Mouse (Mus musculus): ENCODE measurements around the gene Acer3. TPM values are rescaled to one million over a fixed set of nuclear protein-coding genes. Genes with fewer than 3 reads are reported as not detected.
A peak's percentile ranks its signal among the peaks of the same experiment; 100 is the strongest.

Gene Acer3
- polyA plus RNA-seq, 1 experiment from 2014 or later = 29.4 TPM

DNA sequence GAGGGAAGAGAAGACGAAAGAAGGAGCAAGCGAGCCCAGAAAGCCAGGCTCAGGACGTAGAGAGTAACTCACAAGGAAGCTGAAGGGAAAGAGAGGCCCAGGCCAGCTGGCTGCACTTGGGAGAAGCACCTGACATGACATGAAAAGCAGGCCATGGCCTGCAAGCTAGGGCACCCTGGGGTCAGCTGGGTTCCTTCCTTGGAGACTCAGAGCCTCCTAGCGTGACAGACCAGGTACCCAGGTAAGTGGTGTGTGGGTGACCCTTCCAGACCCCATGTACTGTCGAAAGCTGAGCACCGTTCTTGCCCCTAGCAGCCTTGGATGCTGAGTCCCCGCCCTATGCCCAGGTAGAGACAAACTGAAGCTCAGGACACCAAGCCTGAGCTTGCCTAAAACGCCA lies 148.3 kb downstream of the Acer3 start:
- ATAC-seq (ENCODE audit: low read depth) = no peak
- Histone ChIP-seq H3K36me3 (ENCODE audit: control insufficient read depth, insufficient read depth, low read length) (no peaks in the 10 kb centered on the region), H3K9ac (ENCODE audit: low read length) (no peak overlapping the region), H3K27me3 (ENCODE audit: control insufficient read depth, insufficient read depth, low read depth, low read length) (no peaks in the 10 kb centered on the region), H3K27ac (ENCODE audit: low read length) (no peak overlapping the region), H3K4me2 (ENCODE audit: low read depth, low read length) (no peak overlapping the region), H3K4me3 (ENCODE audit: low read length) (no peak overlapping the region), H3K4me1 (replicated peaks; ENCODE audit: control insufficient read depth, insufficient read depth, low read length) (peaks cover 17% of the 10 kb centered on the region), H3K9me3 (ENCODE audit: control insufficient read depth, low read length) (no peaks in the 10 kb centered on the region)
- WGBS = 69% methylated on average over 8 of the region's 8 CpGs

DNA sequence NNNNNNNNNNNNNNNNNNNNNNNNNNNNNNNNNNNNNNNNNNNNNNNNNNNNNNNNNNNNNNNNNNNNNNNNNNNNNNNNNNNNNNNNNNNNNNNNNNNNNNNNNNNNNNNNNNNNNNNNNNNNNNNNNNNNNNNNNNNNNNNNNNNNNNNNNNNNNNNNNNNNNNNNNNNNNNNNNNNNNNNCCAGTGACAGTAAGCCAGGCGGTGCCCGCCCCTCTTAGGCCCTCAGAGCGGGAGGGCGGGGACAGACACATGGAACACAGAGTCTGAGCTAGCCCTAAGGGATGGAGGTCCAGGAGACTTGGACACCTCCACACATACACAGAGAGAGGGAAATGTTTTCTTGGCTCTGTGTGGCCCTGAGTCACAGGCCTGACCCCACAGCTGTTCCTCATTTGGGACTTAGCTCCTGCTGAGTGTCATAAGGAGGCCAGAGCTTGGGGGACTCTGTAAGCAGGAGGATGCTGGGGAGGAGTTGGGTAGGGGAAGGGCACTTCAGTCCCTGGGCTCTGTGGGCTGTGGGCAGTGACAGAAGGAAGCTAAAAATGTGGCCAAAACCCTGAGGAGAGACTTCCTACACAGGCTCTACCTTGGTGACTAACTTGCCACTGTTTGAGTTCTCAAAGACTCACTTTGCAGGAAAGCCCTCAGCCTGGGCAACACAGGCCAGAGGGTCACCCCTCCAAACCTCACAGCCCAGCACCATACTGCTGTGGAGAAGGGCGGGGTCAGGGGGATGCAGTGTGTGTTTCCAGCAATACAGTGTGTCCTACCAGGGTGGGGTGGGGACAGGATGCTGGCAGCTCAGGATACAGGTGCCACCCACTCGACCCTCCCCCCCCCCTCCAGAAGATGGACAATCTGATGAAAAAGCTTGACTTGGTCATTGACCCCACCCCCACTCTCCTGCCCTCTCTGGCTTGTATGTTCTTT lies 149.6 kb downstream of the Acer3 start:
- no peaks in the 10 kb centered on the region for H3K36me3 ChIP-seq (ENCODE audit: control insufficient read depth, insufficient read depth, low read length)
- peak; percentile 63 for ATAC-seq (ENCODE audit: low read depth)
- H3K27me3 ChIP-seq (ENCODE audit: control insufficient read depth, insufficient read depth, low read depth, low read length) = no peaks in the 10 kb centered on the region
- H3K9me3 ChIP-seq (ENCODE audit: control insufficient read depth, low read length) = no peaks in the 10 kb centered on the region
- 63% methylated on average over 6 of the region's 6 CpGs for WGBS
- H3K9ac ChIP-seq (ENCODE audit: low read length) = 0 out of 2 replicates have a peak overlapping the region, but pooled peaks have one; percentile 19
- no peak overlapping the region for H3K4me2 ChIP-seq (ENCODE audit: low read depth, low read length)
- H3K4me3 ChIP-seq (ENCODE audit: low read length) = no peak overlapping the region
- H3K4me1 ChIP-seq (replicated peaks; ENCODE audit: control insufficient read depth, insufficient read depth, low read length) = peaks cover 9% of the 10 kb centered on the region; the same call in 1 of the 2 replicates
- no peak overlapping the region for H3K27ac ChIP-seq (ENCODE audit: low read length)

DNA sequence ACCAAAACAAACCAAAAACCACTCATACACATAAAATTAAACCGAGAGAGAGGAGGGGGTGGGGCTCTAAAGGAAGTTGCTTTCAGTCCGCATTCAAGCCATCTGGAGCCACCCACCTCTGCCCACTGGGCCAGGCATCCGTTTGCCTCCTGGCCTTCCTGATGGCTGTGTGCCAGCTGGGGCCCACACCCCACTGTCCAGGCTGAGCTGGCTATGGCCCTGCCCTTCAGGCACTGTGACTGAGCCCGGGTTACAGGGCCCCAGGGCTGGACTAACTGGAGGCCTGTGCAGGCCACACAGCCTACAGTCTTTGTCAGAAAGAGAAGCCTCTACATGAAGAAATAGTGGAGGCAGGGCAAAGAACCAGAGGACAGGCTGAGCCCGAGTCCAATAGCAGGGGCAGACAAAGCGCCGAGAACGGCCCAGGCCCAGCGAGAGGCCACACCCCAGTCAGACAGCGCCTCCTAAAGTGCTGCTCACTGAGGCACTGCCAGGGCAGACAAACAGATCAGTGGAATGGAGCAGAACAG lies 155.9 kb downstream of the Acer3 start:
- Histone ChIP-seq H3K27me3 (ENCODE audit: control insufficient read depth, insufficient read depth, low read depth, low read length) (no peaks in the 10 kb centered on the region), H3K9me3 (ENCODE audit: control insufficient read depth, low read length) (no peaks in the 10 kb centered on the region), H3K36me3 (ENCODE audit: control insufficient read depth, insufficient read depth, low read length) (no peaks in the 10 kb centered on the region), H3K9ac (ENCODE audit: low read length) (peak overlapping the region; percentile 60), H3K4me3 (ENCODE audit: low read length) (no peak overlapping the region), H3K4me2 (ENCODE audit: low read depth, low read length) (peak overlapping the region; percentile 21; the same call in 1 of the 2 replicates), H3K27ac (ENCODE audit: low read length) (peak overlapping the region; percentile 77), H3K4me1 (replicated peaks; ENCODE audit: control insufficient read depth, insufficient read depth, low read length) (peaks cover 43% of the 10 kb centered on the region)
- WGBS = 36% methylated on average over 10 of the region's 10 CpGs
- peak; percentile 73 for ATAC-seq (ENCODE audit: low read depth)

DNA sequence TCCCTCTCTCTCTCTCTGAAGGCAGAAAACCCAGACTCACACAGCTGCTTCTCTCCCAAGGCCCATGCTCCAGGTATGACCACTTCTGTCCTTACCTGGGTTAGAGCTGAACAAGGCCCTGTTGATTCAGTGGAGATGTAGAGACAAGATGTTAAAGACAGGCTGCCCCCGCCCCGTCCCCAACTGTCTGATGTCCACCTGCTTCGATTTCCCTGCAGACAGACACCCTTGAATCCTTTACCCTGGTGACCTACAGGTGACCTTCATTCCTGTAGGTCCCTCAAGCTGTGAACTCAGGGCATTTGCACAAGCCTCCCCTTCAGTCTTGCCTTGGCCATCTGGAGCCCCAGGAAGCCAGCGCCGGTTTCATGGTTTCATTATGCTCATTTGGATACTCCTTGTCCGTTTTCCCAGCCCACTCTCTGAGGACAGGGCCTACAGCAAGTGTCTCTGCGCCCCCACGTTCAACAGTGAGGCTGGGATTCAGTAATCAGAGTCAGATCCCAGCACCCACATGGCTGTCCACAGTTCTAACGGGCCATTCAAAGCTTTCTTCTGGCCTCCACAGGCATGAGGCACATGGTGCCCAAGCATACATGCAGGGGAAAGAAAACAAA lies 156.5 kb downstream of the Acer3 start:
- no peak for ATAC-seq (ENCODE audit: low read depth)
- H3K27ac ChIP-seq (ENCODE audit: low read length) = peak overlapping the region; percentile 77
- peaks cover 49% of the 10 kb centered on the region for H3K4me1 ChIP-seq (replicated peaks; ENCODE audit: control insufficient read depth, insufficient read depth, low read length)
- H3K9ac ChIP-seq (ENCODE audit: low read length) = peak overlapping the region; percentile 60
- WGBS = 74% methylated on average over 9 of the region's 9 CpGs
- no peaks in the 10 kb centered on the region for H3K27me3 ChIP-seq (ENCODE audit: control insufficient read depth, insufficient read depth, low read depth, low read length)
- H3K36me3 ChIP-seq (ENCODE audit: control insufficient read depth, insufficient read depth, low read length) = no peaks in the 10 kb centered on the region
- H3K4me3 ChIP-seq (ENCODE audit: low read length) = no peak overlapping the region
- H3K4me2 ChIP-seq (ENCODE audit: low read depth, low read length) = peak overlapping the region; percentile 21; the same call in 1 of the 2 replicates
- no peaks in the 10 kb centered on the region for H3K9me3 ChIP-seq (ENCODE audit: control insufficient read depth, low read length)

DNA sequence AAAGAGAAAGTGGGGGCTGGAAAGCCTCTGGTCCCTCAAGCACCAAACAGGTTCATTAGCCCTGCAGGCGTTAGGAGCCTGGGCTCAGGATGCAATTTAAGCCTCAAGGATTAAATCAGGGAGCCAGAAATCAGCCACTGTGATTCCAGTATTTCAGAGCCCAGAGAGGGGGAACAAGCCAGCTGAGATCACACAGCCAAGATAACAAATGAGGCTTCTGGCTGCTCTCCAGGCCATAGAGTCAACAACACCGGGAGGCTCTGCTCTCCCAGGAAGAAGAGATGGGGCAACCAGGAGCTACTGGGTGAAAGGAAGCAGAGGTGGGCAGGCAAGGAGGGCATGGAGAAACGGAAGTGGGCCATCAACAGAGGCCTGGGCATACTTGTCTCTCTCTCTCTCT lies 157.3 kb downstream of the Acer3 start:
- no peak for ATAC-seq (ENCODE audit: low read depth)
- Histone ChIP-seq H3K27ac (ENCODE audit: low read length) (0 out of 2 replicates have a peak overlapping the region, but pooled peaks have one; percentile 6), H3K36me3 (ENCODE audit: control insufficient read depth, insufficient read depth, low read length) (no peaks in the 10 kb centered on the region), H3K4me2 (ENCODE audit: low read depth, low read length) (no peak overlapping the region), H3K9me3 (ENCODE audit: control insufficient read depth, low read length) (no peaks in the 10 kb centered on the region), H3K4me3 (ENCODE audit: low read length) (no peak overlapping the region), H3K9ac (ENCODE audit: low read length) (no peak overlapping the region), H3K4me1 (replicated peaks; ENCODE audit: control insufficient read depth, insufficient read depth, low read length) (peaks cover 57% of the 10 kb centered on the region), H3K27me3 (ENCODE audit: control insufficient read depth, insufficient read depth, low read depth, low read length) (no peaks in the 10 kb centered on the region)
- WGBS = 47% methylated on average over 3 of the region's 3 CpGs

DNA sequence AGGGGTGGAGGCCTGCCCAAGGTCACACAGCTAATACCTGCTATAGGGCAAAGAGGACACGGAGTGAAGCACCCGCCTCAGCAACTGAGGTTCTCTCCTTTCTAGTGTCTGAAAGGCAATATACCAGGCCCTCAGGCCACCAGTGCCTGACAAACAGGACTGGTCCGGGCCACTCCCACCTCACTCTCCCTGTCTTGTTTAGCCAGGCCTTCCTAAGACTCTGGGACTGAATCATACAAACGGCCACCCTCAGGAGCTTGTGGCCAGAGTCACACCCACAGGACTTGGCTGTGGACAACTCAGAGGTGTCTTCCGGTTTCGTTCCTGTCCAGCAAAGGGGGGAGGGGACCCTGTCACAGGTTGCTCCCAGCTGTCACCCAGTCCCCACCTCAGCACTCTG lies 158.8 kb downstream of the Acer3 start:
- Histone ChIP-seq H3K9ac (ENCODE audit: low read length) (no peak overlapping the region), H3K4me1 (replicated peaks; ENCODE audit: control insufficient read depth, insufficient read depth, low read length) (peaks cover 64% of the 10 kb centered on the region), H3K9me3 (ENCODE audit: control insufficient read depth, low read length) (no peaks in the 10 kb centered on the region), H3K27me3 (ENCODE audit: control insufficient read depth, insufficient read depth, low read depth, low read length) (no peaks in the 10 kb centered on the region), H3K27ac (ENCODE audit: low read length) (no peak overlapping the region; the same call in 1 of the 2 replicates), H3K4me3 (ENCODE audit: low read length) (no peak overlapping the region), H3K36me3 (ENCODE audit: control insufficient read depth, insufficient read depth, low read length) (no peaks in the 10 kb centered on the region), H3K4me2 (ENCODE audit: low read depth, low read length) (no peak overlapping the region)
- ATAC-seq (ENCODE audit: low read depth) = no peak
- 58% methylated on average over 6 of the region's 6 CpGs for WGBS

DNA sequence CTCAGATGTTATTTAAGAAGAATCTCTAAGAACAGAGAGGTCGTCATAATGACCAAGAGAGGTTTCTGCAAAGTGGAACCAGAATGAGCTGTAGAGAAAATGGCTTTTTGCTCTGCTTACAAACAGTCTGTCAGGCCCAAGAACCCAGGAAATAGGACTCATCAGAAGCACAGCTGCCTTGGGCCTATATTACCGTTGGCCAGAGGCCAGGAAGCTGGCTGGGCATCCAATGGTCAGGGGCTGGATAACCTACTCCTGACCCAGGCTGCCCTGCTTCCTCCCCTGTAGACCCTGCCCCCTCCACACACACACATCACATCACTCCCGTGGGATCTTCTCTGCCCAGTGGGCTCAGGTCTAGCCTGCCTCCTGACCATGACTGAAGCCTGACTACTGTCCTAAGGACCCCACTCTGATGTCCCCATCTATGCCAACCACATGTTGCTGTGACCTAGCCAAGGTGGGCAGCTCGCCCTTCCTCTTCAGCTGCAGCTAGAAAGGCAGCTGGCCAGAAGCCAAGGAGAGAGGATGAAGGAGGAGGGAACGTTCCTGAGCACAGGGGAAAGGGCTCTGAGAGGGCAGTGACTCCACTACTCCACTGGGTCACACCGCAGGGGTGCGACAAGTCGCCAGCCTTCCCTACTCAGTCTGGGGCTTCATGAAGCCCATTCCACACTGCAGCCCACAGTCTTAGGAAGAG lies 160.8 kb downstream of the Acer3 start:
- no peaks in the 10 kb centered on the region for H3K36me3 ChIP-seq (ENCODE audit: control insufficient read depth, insufficient read depth, low read length)
- no peak overlapping the region for H3K4me2 ChIP-seq (ENCODE audit: low read depth, low read length)
- peak overlapping the region; percentile 37; the same call in 1 of the 2 replicates for H3K9ac ChIP-seq (ENCODE audit: low read length)
- no peak overlapping the region for H3K4me3 ChIP-seq (ENCODE audit: low read length)
- H3K9me3 ChIP-seq (ENCODE audit: control insufficient read depth, low read length) = no peaks in the 10 kb centered on the region
- H3K4me1 ChIP-seq (replicated peaks; ENCODE audit: control insufficient read depth, insufficient read depth, low read length) = peaks cover 62% of the 10 kb centered on the region
- 8% methylated on average over 8 of the region's 8 CpGs for WGBS
- peak overlapping the region; percentile 81 for H3K27ac ChIP-seq (ENCODE audit: low read length)
- ATAC-seq (ENCODE audit: low read depth) = peak; percentile 24; the same call in 1 of the 2 replicates
- no peaks in the 10 kb centered on the region for H3K27me3 ChIP-seq (ENCODE audit: control insufficient read depth, insufficient read depth, low read depth, low read length)

DNA sequence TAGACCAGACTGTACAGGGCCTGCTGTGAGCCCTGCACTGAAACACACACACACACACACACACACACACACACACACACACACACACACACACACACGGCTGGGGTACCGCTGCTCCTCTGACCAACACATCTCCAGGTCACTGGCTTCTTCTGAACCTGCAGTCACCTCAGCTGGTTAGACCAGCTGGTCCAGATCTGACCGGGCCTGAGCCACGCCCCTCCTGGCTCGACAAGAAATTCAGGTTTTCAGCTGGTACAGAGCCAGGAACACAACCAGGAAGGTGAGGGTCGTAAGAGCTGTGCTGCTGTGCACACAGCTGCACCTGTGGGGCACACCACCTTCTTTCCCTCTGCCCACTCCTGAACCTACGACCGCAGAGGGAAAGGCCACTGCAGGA lies 162.5 kb downstream of the Acer3 start:
- Histone ChIP-seq H3K4me2 (ENCODE audit: low read depth, low read length) (peak overlapping the region; percentile 22), H3K4me1 (replicated peaks; ENCODE audit: control insufficient read depth, insufficient read depth, low read length) (peaks cover 51% of the 10 kb centered on the region), H3K36me3 (ENCODE audit: control insufficient read depth, insufficient read depth, low read length) (no peaks in the 10 kb centered on the region), H3K27me3 (ENCODE audit: control insufficient read depth, insufficient read depth, low read depth, low read length) (no peaks in the 10 kb centered on the region), H3K9me3 (ENCODE audit: control insufficient read depth, low read length) (no peaks in the 10 kb centered on the region), H3K9ac (ENCODE audit: low read length) (no peak overlapping the region), H3K4me3 (ENCODE audit: low read length) (no peak overlapping the region), H3K27ac (ENCODE audit: low read length) (peak overlapping the region; percentile 81)
- WGBS = 41% methylated on average over 7 of the region's 8 CpGs
- ATAC-seq (ENCODE audit: low read depth) = peak; percentile 75

Measured in lung, embryonic 16.5 days (tissue).